Mouse (Mus musculus) megakaryocyte, embryonic 14.5 days (primary cell): ENCODE results near the gene Olfr15. TPM values are rescaled to one million over a fixed set of nuclear protein-coding genes. Genes with fewer than 3 reads are reported as not detected.
"Not testable (repeated sequence)": the region's sequence is repeated elsewhere in the genome, so short reads cannot be mapped to it uniquely, and the experiment has no call there.

ENCODE experiments used
- H3K27me3 ChIP-seq: replicated peaks from 2 replicates; pipeline ENCODE3; 2012; ENCODE audit warnings: inconsistent platforms
- H3K36me3 ChIP-seq: replicated peaks from 2 replicates; pipeline ENCODE3; 2012; ENCODE audit warnings: low read length, inconsistent platforms, mixed read lengths
- H3K4me1 ChIP-seq: 2 replicates; pipeline ENCODE4 v1.6.1; 2012; ENCODE audit warnings: inconsistent platforms
- H3K4me3 ChIP-seq: replicated peaks from 2 replicates; pipeline ENCODE3; 2012; ENCODE audit warnings: moderate library complexity, mild to moderate bottlenecking, inconsistent platforms
- H3K9me3 ChIP-seq: 2 replicates; pipeline ENCODE4 v1.6.1; 2012; ENCODE audit warnings: inconsistent platforms
- FLI1 ChIP-seq: IDR thresholded peaks from 2 replicates; pipeline ENCODE4 v1.6.1; 2012; ENCODE audit warnings: low read length, inconsistent platforms, mixed read lengths
- GATA1 ChIP-seq: IDR thresholded peaks from 3 replicates; pipeline ENCODE4 v1.6.1; 2012; ENCODE audit warnings: mixed read lengths, low read length, inconsistent platforms, borderline replicate concordance
- polyA plus RNA-seq: library from polyadenylated mRNA; stranded (reverse); fragments of >175 nt; gene quantifications from 2 replicates; pipeline ENCODE4 v1.2.3, GENCODE M21; 2012; ENCODE audit warnings: low replicate concordance; ENCODE audit not compliant: insufficient read depth

The Olfr15 gene
- polyA plus RNA-seq, 1 experiment, result not detected

DNA sequence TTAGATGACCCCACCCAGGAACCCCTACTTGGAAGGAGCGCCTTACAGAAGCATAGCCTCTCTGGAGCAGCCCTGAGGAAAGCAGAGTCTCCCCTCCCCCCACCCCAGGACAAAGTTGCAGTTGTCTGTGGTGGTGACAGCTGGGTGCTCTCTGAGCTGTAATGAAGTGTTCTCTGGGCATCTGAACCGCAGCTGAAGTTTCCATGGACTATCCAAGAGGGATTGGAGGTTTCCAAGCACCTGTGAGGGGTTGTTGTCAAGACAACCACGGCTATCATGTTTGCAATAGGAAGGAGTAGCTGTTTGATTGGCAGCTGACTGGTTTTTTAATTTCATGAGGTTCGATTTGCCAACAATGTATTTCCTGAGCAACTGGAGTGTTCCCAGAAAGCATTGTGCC is 12.3 kb downstream of the Olfr15 start:
- H3K9me3 ChIP-seq, result no peaks in the 10 kb centered on the region
- H3K27me3 ChIP-seq, result peaks cover 7% of the 10 kb centered on the region
- no peak overlapping the region for H3K4me3 ChIP-seq
- no peaks in the 10 kb centered on the region for H3K36me3 ChIP-seq
- peaks cover 57% of the 10 kb centered on the region for H3K4me1 ChIP-seq
- TF ChIP-seq GATA1 (no peak), FLI1 (no peak)

DNA sequence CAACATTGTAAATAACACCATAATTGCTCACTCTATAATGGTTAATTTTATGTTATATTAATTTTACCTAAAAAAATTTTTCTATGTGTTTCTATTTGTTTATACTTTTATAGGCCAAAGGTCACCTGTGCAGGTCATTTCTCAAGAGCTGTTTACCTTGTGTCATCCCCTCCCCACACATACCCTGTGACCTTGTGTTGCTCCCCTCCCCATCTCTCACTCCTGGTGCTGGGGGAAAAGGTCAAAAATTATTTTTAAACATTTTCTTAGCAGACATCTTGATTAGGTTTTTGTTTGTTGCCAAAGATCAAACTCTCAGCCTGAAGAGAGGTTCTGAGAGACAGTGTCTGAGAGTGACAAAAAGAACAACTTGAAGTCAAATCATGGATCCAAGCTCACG is 13.1 kb downstream of the Olfr15 start:
- Histone ChIP-seq H3K27me3 (peaks cover 4% of the 10 kb centered on the region), H3K36me3 (no peaks in the 10 kb centered on the region), H3K4me1 (peaks cover 63% of the 10 kb centered on the region), H3K9me3 (no peaks in the 10 kb centered on the region), H3K4me3 (no peak overlapping the region)
- no peak for TF ChIP-seq FLI1

DNA sequence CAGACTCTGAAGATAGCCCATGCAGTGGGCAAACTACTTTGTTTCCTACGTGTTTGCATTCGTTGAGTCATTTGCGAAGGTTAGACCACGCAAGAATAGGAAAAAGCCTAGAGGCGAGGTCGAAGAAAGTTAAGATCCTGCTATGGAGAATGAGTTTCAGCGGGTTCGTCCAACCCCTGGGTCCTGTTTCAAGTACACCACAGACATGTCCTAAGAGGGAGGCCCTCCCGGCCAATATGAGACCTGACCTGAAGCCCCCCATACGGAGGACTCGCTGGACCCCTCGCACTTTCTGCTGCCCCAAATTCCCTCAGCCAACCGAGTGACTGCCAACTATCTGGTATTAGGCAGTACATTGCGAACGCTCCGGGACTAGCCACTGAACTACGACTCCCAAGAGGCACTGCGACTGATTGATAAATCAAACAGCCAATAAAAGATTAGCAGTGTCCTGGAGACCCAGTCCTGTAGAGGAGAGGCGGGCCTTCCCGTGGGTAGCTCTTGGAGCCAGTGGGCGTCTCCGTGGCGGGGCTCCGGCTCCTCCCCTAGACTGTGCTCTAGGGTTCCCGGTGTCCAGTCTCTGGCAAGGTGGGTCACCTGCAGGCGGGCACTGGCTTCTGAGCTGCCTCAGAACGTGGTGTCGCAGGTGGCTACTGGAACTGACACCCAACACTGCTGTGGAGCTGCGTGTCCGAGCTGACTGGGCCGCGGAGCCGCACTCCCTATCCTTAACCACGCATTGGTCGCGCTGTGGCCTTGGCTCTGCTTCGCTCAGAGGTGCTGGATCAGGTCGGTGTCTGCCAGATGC is 16.2 kb downstream of the Olfr15 start, which contains the start of gene Zfp174:
Zfp174 (plus strand) TSS at position 558 of the 808 bp plus-strand sequence.
- Histone ChIP-seq H3K4me1 (peaks cover 75% of the 10 kb centered on the region), H3K9me3 (no peaks in the 10 kb centered on the region), H3K36me3 (peaks cover 17% of the 10 kb centered on the region), H3K4me3 (peak within 1 kb of the TSS; percentile 100), H3K27me3 (no peaks in the 10 kb centered on the region)
- TF ChIP-seq GATA1 (no peak), FLI1 (no peak)

DNA sequence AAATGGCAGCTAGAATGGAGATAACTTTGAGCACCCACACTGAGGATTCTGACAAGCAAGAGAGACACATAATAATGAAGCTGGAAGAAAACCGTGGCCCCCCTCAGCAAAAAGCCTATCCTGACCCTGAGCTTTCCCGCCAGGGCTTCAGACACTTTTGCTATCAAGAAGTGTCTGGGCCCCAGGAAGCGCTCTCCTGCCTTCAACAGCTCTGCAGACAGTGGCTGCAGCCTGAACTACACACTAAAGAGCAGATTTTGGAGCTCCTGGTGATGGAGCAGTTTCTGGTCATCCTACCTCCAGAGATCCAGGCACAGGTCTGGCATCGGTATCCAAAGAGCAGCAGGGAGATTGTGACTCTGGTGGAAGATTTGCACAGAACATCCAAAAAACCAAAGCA is 17.2 kb downstream of the Olfr15 start:
- Histone ChIP-seq H3K4me3 (peak overlapping the region; percentile 100), H3K27me3 (no peaks in the 10 kb centered on the region), H3K36me3 (peaks cover 21% of the 10 kb centered on the region)

DNA sequence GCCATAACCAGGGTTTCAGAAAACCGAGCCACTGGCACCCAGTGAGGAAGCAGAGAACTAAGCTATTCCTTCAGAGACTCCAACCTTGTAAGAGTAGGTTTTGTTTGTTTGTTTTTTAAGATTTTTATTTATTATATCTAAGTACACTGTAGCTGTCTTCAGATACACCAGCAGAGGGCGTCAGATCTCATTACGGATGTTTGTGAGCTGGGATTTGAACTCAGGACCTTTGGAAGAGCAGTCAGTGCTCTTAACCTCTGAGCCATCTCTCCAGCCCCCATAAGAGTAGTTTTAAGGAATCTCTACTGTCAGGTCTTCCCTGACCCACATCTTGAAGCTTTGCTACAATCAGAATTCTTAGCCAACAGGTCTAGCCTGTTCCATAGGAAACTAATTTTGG is 17.7 kb downstream of the Olfr15 start:
- Histone ChIP-seq H3K4me3 (peak overlapping the region; percentile 81), H3K9me3 (no peaks in the 10 kb centered on the region), H3K36me3 (peaks cover 26% of the 10 kb centered on the region), H3K27me3 (no peaks in the 10 kb centered on the region), H3K4me1 (peaks cover 71% of the 10 kb centered on the region)
- TF ChIP-seq GATA1 (no peak), FLI1 (no peak)

More for the DNA sequence above, 17.2 kb downstream of the Olfr15 start:
- no peaks in the 10 kb centered on the region for H3K9me3 ChIP-seq
- H3K4me1 ChIP-seq, result peaks cover 72% of the 10 kb centered on the region
- TF ChIP-seq GATA1 (no peak), FLI1 (no peak)

DNA sequence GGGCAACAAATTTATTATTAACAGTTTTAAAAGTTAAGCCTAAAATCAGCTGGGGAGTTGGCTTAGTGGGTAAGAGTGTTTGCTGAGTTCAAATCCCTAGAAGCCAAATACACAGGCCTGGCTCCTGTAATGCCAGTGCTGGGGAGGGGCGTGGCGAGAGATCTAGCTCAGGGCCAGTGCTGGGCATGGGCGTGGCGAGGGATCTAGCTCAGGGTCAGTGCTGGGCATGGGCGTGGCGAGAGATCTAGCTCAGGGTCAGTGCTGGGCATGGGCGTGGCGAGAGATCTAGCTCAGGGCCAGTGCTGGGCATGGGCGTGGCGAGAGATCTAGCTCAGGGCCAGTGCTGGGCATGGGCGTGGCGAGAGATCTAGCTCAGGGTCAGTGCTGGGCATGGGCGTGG is 20.6 kb downstream of the Olfr15 start:
- not testable (repeated sequence) for H3K27me3 ChIP-seq, H3K4me3 ChIP-seq, H3K9me3 ChIP-seq
- Histone ChIP-seq H3K4me1 (peaks cover 86% of the 10 kb centered on the region), H3K36me3 (peaks cover 41% of the 10 kb centered on the region)

DNA sequence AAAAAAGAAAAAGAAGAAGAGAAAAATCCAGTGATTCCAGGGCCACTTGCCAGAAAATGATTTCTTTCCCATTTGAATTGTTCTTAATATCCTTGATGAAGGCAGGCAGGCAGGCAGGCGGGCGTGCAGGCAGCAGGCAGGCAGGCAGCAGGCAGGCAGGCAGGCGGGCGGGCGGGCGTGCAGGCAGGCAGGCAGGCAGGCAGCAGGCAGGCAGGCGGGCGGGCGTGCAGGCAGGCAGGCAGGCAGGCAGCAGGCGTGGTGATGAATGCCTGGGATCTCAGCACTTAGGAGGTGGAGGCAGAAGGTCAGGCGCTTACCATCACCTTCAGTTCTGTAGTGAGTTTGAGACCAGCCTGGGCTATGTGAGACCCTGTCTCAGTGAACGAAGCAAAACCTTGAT is 21.9 kb downstream of the Olfr15 start:
- Histone ChIP-seq H3K27me3 (no peaks in the 10 kb centered on the region), H3K9me3 (no peaks in the 10 kb centered on the region), H3K36me3 (peaks cover 54% of the 10 kb centered on the region), H3K4me1 (peaks cover 89% of the 10 kb centered on the region), H3K4me3 (no peak overlapping the region)
- TF ChIP-seq FLI1, result no peak
- TF ChIP-seq GATA1, result no peak

DNA sequence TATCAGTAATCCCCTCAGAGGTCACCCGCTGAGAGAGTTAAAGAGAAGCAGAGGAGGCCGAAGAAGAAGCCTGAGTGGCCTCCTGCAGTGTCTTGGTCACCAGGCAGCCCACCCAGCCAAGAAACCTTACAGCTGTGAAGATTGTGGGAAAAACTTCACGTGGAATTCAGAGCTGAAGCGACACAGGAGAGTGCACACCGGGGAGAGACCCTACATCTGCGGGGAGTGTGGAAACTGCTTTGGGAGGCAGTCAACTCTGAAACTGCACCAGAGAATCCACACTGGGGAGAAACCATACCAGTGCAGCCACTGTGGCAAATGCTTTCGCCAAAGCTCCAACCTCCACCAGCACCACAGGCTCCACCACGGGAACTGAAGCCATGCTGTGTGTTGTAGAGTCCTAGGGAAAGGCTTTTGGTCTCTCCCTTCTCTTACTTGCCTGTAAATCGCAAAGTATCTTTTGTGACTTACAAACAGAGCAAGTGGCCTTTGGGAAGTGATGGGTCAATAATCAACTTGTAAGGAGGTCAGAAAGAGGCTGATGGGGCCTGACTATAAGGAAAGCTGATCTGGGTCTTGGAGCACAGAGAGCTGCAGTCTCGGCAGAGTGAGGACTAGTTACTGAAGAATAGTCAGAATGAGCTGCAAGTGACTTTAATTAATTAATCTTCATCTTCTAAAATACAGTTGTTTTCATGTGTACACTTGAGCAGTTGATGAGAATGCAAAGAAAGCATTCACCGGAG is 23.9 kb downstream of the Olfr15 start:
- H3K36me3 ChIP-seq, result peaks cover 66% of the 10 kb centered on the region
- H3K4me1 ChIP-seq, result peaks cover 89% of the 10 kb centered on the region
- no peaks in the 10 kb centered on the region for H3K27me3 ChIP-seq
- no peak for TF ChIP-seq FLI1
- TF ChIP-seq GATA1, result no peak
- no peaks in the 10 kb centered on the region for H3K9me3 ChIP-seq
- no peak overlapping the region for H3K4me3 ChIP-seq

DNA sequence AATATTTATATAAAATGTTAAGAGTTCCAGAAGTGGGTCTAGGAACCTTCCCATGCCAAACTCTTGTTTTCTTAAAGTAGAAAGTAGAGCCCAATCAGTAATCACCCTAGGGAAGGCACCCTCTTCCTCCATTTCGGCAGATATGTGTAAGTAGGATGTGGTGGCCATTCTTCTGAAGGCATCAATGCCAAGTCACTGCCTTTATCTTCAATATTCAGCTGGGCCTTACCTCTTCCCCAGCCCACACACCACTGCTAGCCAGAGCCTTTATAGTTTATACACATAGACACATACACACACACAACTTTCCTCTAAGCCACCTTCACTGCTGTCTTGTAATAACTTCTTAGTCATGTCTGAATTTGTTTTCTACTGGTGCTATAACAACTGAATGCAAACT is 25.1 kb downstream of the Olfr15 start:
- TF ChIP-seq FLI1 (no peak), GATA1 (no peak; the same call in 2 of the 3 replicates)
- Histone ChIP-seq H3K4me3 (peak overlapping the region; percentile 79), H3K36me3 (peaks cover 71% of the 10 kb centered on the region), H3K27me3 (no peaks in the 10 kb centered on the region), H3K9me3 (no peaks in the 10 kb centered on the region), H3K4me1 (peaks cover 89% of the 10 kb centered on the region)

DNA sequence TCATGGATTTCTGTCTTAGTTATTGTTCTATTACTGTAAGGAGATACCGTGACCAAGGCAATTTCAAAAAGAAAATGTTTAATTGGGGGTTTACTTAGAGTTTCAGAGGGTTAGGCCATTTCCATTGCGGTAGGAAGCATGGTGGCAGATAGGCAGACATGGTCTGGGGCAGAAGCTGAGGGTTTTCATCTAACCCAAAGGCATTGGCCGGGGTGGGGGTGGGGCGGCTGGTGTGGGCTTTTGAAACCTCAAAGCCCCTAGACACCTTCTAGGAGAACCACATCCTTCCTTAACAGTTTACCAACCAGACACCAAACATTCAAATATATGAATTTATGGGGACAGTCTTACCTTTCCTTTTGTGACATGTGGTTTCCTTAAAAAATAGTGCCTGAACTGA is 28.6 kb downstream of the Olfr15 start:
- Histone ChIP-seq H3K4me1 (peaks cover 95% of the 10 kb centered on the region), H3K27me3 (no peaks in the 10 kb centered on the region), H3K36me3 (peaks cover 85% of the 10 kb centered on the region), H3K4me3 (no peak overlapping the region), H3K9me3 (no peaks in the 10 kb centered on the region)
- TF ChIP-seq GATA1, result no peak
